Mouse (Mus musculus) lung, postnatal 10 days (tissue): ENCODE data around the gene Scfd2.
A peak's percentile ranks its signal among the peaks of the same experiment; 100 is the strongest.

Source experiments
- DNase-seq: peaks from one replicate; pipeline ENCODE4 v3.0.0; 2021

Scfd2 gene

DNA sequence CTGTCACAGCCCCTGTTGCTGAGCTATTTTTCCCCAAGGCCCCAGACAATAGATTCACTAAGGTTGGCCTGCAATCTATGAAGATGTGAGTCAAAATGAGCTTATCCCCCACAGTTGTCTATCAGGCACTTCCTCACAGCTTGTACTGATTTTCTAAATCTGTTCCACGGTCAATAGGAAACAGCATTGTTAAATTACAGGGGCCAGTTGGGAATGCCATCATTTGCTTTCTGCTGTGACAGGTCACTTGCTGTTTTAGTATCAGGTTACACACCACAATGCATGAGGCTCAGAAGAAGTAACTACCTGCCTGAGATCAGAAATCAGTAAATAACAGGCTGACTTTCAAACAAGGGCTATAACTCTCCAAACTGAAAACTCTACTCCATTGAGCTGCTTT is 168.3 kb downstream of the Scfd2 start:
- no peak for DNase-seq

GRCm38 (mm10) chr5:74361531-74361930 is 170.0 kb downstream of the Scfd2 start:
- DNase-seq = peak; percentile 63

DNA sequence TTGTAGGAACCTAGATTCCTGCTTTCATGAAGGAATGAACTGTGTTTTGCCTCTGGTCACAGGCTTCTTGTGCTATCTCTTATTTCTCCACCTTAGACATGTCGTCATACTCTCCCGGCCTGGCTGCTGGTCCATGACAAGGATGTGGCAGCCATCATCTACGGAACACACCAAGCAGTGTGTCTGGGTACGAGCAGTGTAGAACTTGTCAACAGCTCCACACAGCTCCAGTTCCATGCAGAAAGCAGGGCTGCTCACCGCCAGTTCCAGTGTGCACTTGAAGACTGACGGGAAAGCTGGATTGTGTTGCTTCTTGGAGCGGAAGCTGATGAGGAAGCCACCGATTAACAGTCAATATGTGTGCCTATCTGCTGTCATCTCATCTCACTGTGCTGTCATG is 173.5 kb downstream of the Scfd2 start:
- no peak for DNase-seq

DNA sequence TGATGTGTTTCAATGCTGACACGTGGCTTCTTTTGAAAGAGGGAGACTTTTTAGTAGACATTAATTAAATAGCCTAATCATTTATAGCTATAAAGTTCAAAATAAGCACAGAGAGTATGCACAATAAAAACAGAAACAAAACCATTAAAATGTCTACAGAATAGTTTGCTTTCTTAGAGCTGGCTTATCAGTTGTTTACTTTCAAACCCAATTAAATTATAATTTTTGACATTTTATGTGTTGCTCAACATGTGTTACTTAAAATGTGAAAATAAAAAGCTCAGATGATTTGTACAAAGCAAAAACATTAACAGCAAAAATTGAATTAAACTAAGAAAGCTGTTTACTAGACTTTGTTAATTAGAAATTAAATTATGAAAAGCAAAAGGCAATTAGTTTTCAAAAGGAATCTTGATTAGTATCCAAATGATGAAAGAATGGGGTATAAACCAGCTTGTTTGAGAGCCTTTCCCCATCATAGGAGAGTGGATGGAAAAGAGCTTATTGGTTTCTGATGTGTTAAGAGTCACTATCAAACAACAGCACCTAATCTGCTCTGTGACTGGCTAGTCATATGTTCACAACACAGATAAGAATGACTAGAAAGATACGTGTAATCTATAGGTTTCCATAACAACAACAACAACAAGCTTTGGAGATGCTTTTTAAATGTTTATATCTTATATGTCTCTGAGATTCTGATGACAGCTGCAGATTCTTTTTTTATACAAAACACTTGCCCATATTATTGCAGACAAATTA is 176.0 kb downstream of the Scfd2 start:
- no peak for DNase-seq

GRCm38 (mm10) chr5:74350909-74351308 is 180.7 kb downstream of the Scfd2 start:
- no peak for DNase-seq

GRCm38 (mm10) chr5:74348079-74348870 is 183.3 kb downstream of the Scfd2 start:
- no peak for DNase-seq

GRCm38 (mm10) chr5:74343045-74343444 is 188.5 kb downstream of the Scfd2 start:
- DNase-seq = no peak

- no peak for DNase-seq
Measured at GRCm38 (mm10) chr5:74342557-74342956, 189.0 kb downstream of the Scfd2 start.

DNA sequence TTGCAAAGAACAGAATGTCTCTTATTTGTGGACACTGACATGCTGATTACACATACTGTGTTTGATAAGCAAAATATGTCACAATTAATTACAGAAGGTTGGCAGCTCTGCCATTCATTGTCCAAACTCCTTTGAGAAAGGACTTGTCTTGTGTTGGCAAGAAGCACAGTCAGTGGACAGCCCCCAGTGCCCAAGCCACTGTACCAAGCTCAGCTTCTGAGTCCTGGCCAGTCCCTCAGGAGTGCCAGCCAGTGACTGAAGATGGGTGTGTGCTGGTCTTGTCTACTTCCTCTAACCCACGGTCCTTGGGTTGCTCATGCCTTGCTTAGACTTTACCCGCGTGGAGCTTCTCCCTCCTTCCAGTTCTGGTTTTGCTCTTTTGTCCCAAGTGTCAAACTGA is 194.1 kb downstream of the Scfd2 start:
- peak; percentile 7 for DNase-seq

GRCm38 (mm10) chr5:74336780-74337179 is 194.8 kb downstream of the Scfd2 start:
- peak; percentile 30 for DNase-seq

GRCm38 (mm10) chr5:74333258-74333657 is 198.3 kb downstream of the Scfd2 start:
- no peak for DNase-seq

GRCm38 (mm10) chr5:74326228-74326627 is 205.3 kb downstream of the Scfd2 start:
- no peak for DNase-seq

GRCm38 (mm10) chr5:74321010-74321746 is 210.4 kb downstream of the Scfd2 start:
- no peak for DNase-seq

- no peak for DNase-seq
Measured at GRCm38 (mm10) chr5:74319551-74319950, 212.0 kb downstream of the Scfd2 start.

DNA sequence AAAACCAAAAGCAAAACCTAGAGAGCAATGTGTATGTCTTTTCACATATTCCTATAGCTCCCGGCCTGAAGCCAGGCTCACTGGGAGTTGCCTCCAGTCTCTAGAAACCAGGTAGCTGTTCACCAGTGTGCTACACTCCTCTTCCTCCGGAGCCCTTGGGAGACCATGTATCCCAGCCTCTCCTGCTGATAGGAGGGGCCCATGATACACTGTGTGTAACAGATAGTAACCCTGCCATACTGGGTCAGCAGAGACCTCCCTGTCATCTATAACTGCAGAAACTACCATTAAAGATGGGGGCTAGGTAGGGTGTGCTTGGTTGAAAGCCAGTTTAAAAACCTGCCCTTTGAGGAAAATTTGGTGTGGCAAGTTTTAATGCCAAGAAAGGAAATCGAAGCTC is 214.4 kb downstream of the Scfd2 start:
- no peak for DNase-seq

DNA sequence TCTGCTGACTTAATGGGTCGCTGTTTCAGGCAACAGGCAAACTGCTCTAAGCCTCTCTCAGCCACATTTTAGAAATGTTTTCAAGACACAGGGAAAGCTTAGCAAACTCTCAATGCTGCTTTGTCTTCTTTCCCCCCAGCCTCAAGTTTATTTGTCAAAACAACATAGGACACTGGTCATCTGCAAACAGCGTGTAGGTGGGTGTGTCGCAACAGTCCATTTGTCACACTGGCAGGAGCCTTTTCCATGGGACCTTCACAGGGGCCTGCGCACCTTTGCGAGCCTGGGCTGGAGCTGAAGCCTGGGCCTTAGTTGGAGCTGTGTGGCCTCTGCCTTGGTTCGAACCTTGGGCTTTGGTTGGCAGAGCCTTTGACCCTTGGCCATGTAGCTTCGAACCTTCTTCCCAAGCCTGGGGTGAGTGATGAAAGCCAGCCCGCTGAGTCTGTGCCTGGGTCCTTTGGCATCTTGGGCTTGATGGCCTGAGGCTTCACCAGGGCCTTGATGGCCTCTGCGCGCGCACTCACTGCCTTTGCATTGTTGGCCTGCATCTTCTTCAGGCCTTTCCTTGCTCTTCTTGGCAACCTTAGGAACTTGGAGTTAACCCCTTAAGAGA is 215.1 kb downstream of the Scfd2 start:
- DNase-seq = no peak

GRCm38 (mm10) chr5:74315471-74316245 is 215.9 kb downstream of the Scfd2 start:
- DNase-seq = peak; percentile 33

DNA sequence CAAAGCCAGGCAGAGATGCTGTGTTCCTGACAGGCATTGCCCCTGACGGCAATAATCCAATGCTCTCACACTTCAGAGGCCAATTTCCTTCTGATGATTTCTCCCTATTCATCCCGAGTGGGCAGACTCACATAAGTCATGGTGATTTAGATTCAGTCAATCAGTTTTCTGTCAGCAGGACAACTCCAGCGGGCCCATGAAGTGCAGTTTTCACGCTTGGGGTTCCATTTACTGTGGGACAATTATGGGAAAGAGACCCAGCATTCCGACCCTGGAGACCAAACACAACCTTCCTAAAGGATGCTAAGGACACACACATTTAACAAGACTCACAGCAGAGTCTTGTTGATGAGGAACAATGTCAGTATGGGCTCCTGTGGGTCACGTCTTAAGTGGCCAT is 217.1 kb downstream of the Scfd2 start:
- DNase-seq = no peak

- DNase-seq = no peak
Measured at GRCm38 (mm10) chr5:74313542-74313941, 218.0 kb downstream of the Scfd2 start.

DNA sequence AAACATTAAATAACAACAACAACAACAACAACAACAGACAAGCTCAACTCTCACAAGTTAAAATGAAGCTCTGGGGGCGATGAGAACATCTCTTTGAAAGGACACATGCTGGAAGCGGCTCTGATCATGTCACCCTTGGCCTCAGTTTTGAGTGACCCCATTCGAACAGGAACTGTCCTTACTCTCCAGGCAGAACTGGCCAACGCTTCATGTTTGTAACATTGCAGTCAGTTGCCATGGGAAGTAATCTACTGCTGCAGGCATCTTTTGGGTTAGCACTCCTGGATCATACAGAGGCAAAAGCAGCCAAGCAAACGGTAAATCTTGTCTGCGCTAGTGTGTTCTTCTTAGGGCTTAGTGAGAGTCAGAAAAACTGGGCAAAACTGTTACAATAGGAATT is 219.7 kb downstream of the Scfd2 start:
- peak; percentile 32 for DNase-seq

DNA sequence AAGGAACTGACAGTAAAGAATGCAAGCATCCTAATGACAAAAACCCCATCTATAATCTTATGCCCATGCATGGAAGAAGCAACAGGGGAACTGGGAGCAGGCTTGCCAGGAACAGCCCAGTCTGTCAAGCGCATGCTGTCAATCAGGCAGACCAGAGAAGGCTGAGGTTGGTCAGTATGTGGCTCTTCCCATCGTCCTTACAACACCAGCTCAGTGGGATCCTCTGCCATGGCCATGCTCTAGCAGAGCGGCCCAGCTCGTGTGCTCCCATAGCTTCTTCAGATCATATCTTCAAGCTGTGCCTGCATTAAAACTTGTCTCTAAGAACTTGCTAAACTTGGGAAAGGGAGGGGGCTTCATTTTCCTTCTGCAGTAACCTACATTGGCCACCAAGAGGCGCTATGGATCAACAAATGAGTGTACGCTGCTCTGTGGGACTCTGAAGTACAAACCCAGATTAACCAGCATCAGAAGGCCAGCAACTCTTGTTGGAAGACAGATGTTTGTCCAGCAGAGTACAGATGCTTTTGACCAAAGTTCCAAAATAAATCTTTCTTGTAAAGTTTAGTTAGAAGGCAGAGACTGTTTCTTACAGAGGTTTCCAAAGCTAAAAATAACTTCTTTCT is 220.2 kb downstream of the Scfd2 start:
- DNase-seq = peak; percentile 76

- DNase-seq = no peak
Measured at GRCm38 (mm10) chr5:74310101-74310500, 221.5 kb downstream of the Scfd2 start.
